Mouse (Mus musculus) cerebellum, postnatal 14 days (tissue): ENCODE measurements at regions not wholly inside any gene's neighbourhood (a gene's known extent, or its start where the extent isn't known, plus 50 kb on each side); places are given as distances from the start of the nearest gene placed in this dataset.

ENCODE experiments used
- DNase-seq, 2 experiments: peaks; one replicate each; pipeline ENCODE4 v3.0.0; 2021; ENCODE audit warnings: mixed read lengths in 2 of 2

GRCm38 (mm10) chr2:116942321-116942791 is 63.9 kb downstream of the Tmco5 start:
- no peak for DNase-seq

- DNase-seq = no peak
Measured at GRCm38 (mm10) chr2:116948538-116948937, 70.0 kb downstream of the Tmco5 start.

- no peak for DNase-seq
Measured at GRCm38 (mm10) chr2:116949741-116950140, 71.2 kb downstream of the Tmco5 start.

- DNase-seq = no peak
Measured at GRCm38 (mm10) chr2:116950154-116950553, 71.7 kb downstream of the Tmco5 start.

DNA sequence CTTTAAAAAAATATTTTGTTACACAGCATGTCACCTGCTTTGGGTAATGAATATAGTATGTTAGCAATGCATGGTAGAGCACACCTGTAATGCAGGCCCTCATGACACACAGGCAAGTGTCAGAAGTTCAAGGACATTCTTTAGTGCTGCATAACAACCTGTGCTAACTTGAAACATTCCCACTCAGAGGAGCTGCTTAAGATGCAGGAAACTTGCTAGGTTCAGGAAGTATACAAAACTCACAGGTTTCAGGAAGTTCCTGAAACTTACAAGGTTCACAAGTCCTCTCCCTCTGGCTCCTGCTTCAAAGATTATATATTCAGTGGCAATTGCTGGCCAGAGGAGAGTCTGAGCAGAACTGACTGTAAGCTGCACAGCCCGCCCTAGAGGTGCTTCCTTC is 73.0 kb downstream of the Tmco5 start:
- no peak for DNase-seq

- no peak for DNase-seq
Measured at GRCm38 (mm10) chr2:116954280-116954679, 75.8 kb downstream of the Tmco5 start.

DNA sequence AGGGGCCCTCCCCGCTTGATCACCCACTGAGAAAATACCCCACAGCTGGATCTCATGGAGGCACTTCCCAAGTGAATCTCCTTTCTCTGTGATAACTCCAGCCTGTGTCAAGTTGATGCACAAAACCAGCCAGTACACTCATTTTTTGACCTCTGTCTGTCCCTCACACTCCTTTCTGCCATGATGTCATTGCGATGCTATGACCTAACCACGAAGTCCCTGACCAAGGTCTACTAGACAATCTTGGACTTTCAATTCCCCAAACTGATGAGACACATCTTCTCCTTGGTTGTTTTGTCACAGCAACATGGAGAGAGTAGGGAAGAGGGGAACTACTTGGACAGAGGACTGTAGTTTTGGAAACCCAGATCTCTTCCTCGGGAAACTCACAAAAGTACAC is 76.4 kb downstream of the Tmco5 start:
- no peak for DNase-seq

DNA sequence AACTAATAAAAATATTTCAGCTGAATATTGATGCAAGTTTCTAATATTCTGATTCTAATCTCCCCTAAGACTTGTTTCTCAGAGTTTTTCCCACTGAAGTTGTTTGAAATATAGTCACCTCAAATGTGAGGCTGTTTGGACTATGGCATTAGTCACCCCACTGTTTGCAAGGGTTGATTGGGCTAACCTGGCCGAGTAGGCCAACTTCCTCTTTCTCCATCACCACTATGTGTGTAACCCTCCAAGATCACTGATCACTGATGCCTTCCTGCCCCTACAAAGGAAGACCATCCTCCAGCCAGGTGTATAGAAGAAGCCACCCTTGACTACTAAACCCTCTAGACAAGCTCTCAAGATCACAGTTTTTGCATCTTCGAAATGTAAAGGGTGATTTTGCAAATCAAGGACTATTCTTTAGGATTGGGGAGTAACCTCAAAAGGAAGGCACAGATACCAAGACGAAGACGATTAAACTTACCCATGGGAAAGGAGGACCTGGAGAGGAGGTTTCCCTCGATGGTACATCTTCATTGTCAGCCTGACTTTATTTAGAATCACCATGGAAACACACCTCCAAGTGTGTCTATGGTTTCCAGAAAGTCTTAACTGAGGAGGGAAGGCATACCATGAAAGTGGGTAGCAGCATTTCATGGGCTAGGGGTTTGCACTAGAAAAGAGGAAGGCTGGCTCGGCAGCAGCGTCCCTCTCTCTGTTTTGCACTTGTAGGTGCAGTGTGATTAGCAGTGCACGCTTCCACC is 84.8 kb downstream of the Tmco5 start:
- no peak for DNase-seq

DNA sequence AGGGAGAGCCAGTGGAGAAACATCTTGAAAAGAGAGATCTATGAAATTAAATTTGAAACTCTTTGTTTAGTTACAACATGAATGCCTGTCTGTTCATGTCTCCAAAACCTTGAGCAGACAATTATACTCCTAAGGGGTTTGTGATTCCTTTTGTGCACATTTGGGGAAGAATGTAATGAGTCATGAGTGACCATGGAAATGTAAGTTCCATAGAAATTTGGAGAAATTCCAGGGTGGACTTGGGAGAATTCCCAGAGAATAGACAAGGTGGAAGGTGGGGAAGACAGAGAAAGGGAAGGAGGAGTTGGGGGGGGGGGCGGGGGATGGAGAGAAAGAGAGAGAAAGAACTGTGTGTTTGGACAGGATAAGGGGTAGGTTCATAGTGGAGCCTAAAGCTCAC is 87.8 kb downstream of the Tmco5 start:
- no peak for DNase-seq

GRCm38 (mm10) chr2:116971666-116972613 is 93.4 kb downstream of the Tmco5 start:
- DNase-seq = no peak

- DNase-seq = no peak
Measured at GRCm38 (mm10) chr2:116972614-116972985, 94.1 kb downstream of the Tmco5 start.

- DNase-seq = no peak
Measured at GRCm38 (mm10) chr2:116973441-116973840, 95.0 kb downstream of the Tmco5 start.

DNA sequence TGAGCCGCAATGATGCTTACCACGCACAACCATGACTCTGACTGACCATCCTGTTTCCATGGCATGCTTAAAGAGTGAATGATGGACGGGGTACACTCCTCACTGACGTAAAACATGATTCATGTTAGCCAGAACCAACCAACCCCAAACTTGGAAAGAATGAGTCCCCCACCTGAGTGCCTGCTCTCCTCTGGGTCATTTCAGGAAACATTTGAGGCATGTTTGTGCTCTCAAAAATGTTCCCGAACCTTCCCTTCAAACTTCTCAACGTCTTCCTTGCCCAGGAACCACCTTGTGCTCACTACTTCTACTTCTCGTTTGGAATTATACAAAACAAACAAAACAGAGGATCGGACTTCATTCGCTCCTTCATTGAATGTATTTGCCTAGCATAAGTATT is 95.7 kb downstream of the Tmco5 start:
- DNase-seq = no peak

DNA sequence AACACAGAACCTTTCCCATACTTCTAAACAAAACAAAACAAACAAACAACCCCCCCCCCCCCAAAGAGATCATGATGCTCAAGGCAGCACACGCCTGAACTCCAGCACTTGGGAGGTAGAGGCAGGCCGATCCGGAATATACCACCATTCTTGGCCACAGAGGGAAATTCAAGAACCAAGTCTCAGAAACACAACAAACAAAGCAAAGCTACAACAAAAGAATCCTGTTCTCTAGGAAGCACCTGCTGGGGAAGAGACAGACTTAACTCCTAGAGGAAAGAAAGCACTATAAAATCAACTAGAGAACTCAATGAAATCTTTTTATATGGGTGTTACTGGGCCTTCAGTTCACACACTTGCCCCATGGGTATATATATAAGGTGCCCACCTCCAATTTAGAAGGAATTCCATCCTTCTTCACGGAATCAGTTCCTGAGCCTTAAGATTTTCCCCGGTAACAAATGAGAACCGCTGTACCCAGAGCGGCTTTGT is 96.1 kb downstream of the Tmco5 start:
- no peak for DNase-seq

GRCm38 (mm10) chr2:116975091-116975600 is 96.7 kb downstream of the Tmco5 start:
- peak; percentile 90 to 93 for DNase-seq

- DNase-seq = peak; percentile 82 to 87
Measured at GRCm38 (mm10) chr2:116975601-116976431, 97.3 kb downstream of the Tmco5 start.

DNA sequence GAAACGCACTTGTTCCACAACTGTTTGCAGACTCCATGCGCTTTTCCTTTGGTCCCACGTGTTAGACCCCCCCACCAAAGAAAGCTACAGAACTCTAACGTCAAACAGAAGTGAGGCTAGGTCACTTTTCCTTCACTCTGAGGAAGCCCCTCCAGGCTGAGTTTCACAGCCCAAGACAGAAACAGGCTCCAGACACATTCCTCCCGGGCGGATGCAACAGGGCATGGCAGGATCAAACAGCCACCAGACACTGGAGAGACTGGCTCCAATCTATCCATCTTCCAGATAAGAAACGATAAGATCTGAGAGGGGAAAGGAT is 97.9 kb downstream of the Tmco5 start:
- peak; percentile 30 to 31 for DNase-seq

DNA sequence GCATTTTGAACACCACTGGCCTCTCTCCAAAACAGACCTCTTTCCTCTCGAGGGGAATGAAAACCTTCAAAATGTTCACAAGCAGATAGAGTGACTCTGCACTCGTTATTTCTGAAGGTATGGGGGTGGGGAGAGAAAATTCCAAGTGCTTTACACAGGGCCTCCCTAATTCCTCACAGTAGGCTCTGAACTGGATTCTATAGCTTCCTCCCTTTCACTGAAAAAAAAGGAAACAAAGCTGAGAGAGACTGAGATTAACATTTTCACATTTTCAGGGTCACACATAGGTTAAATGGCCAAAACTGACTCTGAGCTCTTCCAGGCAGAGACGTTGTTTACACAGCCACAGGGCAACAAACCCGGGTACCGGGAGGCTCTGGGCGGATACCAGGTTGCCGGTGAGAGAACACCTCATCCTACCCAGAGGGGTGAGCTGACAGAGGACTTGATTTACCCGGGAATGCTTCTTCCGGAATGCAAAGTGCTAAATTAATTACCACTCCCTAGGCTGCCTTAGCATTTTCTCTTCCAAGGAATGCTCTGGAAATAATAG is 98.5 kb downstream of the Tmco5 start:
- DNase-seq = peak in 1 of 2 experiments; percentile 11

GRCm38 (mm10) chr2:116977771-116978600 is 99.5 kb downstream of the Tmco5 start:
- no peak for DNase-seq

DNA sequence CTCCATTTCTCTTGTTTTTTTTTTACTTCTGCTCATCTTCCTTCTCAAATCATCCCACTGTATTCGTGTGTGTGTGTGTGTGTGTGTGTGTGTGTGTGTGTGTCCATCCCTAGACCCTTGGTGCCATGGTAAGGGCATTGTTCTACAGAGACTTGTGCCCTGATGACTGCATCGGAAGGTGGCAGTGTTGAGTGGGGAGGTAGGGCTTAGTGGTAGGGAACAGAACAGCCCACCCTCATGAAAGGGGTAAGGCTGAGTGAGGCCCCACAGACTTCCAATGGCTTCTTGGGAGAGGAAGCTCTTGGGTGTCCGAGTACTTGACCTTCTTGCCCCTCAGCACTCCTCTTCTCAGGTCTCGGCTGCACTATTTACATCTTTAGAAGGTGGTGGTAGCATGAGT is 100.3 kb downstream of the Tmco5 start:
- no peak for DNase-seq
